Mouse (Mus musculus) cerebellum, adult 2 months (tissue): ENCODE results near the gene Tbl1x. TPM values are rescaled to one million over a fixed set of nuclear protein-coding genes. Genes with fewer than 3 reads are reported as not detected.
"Not testable (repeated sequence)": the region's sequence is repeated elsewhere in the genome, so short reads cannot be mapped to it uniquely, and the experiment has no call there.

Experiments used
- DNase-seq, 2 experiments: peaks; one replicate each; pipeline ENCODE4 v3.0.0; 2021
- H3K27ac ChIP-seq: fragments of 200-500 bp; 2 replicates; pipeline ENCODE4 v1.5.1; 2012; ENCODE audit warnings: low read length, control low read depth, inconsistent platforms; ENCODE audit not compliant: insufficient read depth
- H3K27me3 ChIP-seq: fragments of 200-500 bp; 2 replicates; pipeline ENCODE4 v1.6.1; 2012; ENCODE audit warnings: inconsistent platforms, mild to moderate bottlenecking, low read length, moderate library complexity; ENCODE audit not compliant: control insufficient read depth, insufficient read depth
- H3K4me1 ChIP-seq: fragments of 200-500 bp; 2 replicates; pipeline ENCODE4 v1.6.1; 2011; ENCODE audit warnings: low read length; ENCODE audit not compliant: control insufficient read depth, insufficient read depth
- H3K4me3 ChIP-seq: fragments of 200-500 bp; replicated peaks from 2 replicates; pipeline ENCODE3; 2011; ENCODE audit warnings: mild to moderate bottlenecking, low read depth, low read length, control low read depth; ENCODE audit not compliant: insufficient read depth
- CTCF ChIP-seq: fragments of 200-500 bp; IDR thresholded peaks from 2 replicates; pipeline ENCODE4 v1.5.1; 2011; ENCODE audit warnings: low read depth, mild to moderate bottlenecking, control low read depth, low read length, moderate library complexity, borderline replicate concordance; ENCODE audit not compliant: insufficient read depth
- POLR2A ChIP-seq: fragments of 200-500 bp; IDR thresholded peaks from 2 replicates; pipeline ENCODE4 v1.6.1; 2011; ENCODE audit warnings: low read length, control low read depth, borderline replicate concordance; ENCODE audit not compliant: insufficient read depth
- WGBS: fragments of 180-500 bp; shearing (Covaris S2); methylation state at CpG from one replicate; pipeline ENCODE4 v1.1.7; 2018; 5-methylcytosine and 5-hydroxymethylcytosine counted together
- polyA plus RNA-seq: library from polyadenylated mRNA; depleted of rRNA; stranded (reverse); fragments of >200 nt; gene quantifications from 2 replicates; pipeline ENCODE4 v1.2.3, GENCODE M21; 2012

Tbl1x gene
- polyA plus RNA-seq, 1 experiment: 30.1 TPM

GRCm38 (mm10) chrX:77522842-77523375 lies 12.1 kb downstream of the Tbl1x start:
- H3K4me1 ChIP-seq: no peaks in the 10 kb centered on the region
- H3K27ac ChIP-seq: no peak overlapping the region
- no peak overlapping the region for H3K4me3 ChIP-seq
- no peak for TF ChIP-seq CTCF
- TF ChIP-seq POLR2A: no peak
- no peaks in the 10 kb centered on the region for H3K27me3 ChIP-seq
- no peak for DNase-seq
- WGBS: 64% methylated on average over 3 of the region's 3 CpGs

- WGBS: 82% methylated on average over 1 of the region's 1 CpGs
- Histone ChIP-seq H3K4me1 (no peaks in the 10 kb centered on the region), H3K4me3 (no peak overlapping the region), H3K27ac (no peak overlapping the region), H3K27me3 (no peaks in the 10 kb centered on the region)
- TF ChIP-seq POLR2A (no peak), CTCF (no peak)
- DNase-seq: no peak
Observed at GRCm38 (mm10) chrX:77525179-77525578, 14.4 kb downstream of the Tbl1x start.

GRCm38 (mm10) chrX:77528401-77528800 lies 17.6 kb downstream of the Tbl1x start:
- H3K27ac ChIP-seq: no peak overlapping the region
- DNase-seq: no peak
- peaks cover 3% of the 10 kb centered on the region for H3K4me1 ChIP-seq
- TF ChIP-seq CTCF (no peak), POLR2A (no peak)
- 96% methylated on average over 1 of the region's 1 CpGs for WGBS
- no peak overlapping the region for H3K4me3 ChIP-seq
- H3K27me3 ChIP-seq: no peaks in the 10 kb centered on the region

GRCm38 (mm10) chrX:77530997-77531396 lies 20.2 kb downstream of the Tbl1x start:
- no peak for DNase-seq
- TF ChIP-seq POLR2A: no peak
- no peak for TF ChIP-seq CTCF
- 90% methylated on average over 2 of the region's 5 CpGs for WGBS
- Histone ChIP-seq H3K4me1 (peaks cover 3% of the 10 kb centered on the region), H3K27ac (no peak overlapping the region), H3K4me3 (no peak overlapping the region), H3K27me3 (no peaks in the 10 kb centered on the region)

- Histone ChIP-seq H3K4me3 (no peak overlapping the region), H3K27ac (no peak overlapping the region), H3K27me3 (no peaks in the 10 kb centered on the region), H3K4me1 (peaks cover 3% of the 10 kb centered on the region)
- TF ChIP-seq POLR2A: no peak
- TF ChIP-seq CTCF: no peak
- WGBS: 22% methylated on average over 2 of the region's 2 CpGs
- DNase-seq: peak in 1 of 2 experiments; percentile 36
Observed at GRCm38 (mm10) chrX:77533922-77534321, 23.1 kb downstream of the Tbl1x start.

- 90% methylated on average over 4 of the region's 4 CpGs for WGBS
- H3K27ac ChIP-seq, H3K4me1 ChIP-seq, H3K27me3 ChIP-seq, DNase-seq, H3K4me3 ChIP-seq: not testable (repeated sequence)
Observed at GRCm38 (mm10) chrX:77539770-77540169, 29.0 kb downstream of the Tbl1x start.

GRCm38 (mm10) chrX:77544003-77544402 lies 33.2 kb downstream of the Tbl1x start:
- no peak for TF ChIP-seq POLR2A
- TF ChIP-seq CTCF: no peak
- Histone ChIP-seq H3K27ac (no peak overlapping the region), H3K4me1 (0 out of 2 replicates have a peak, but pooled peaks cover 2% of the 10 kb centered on the region), H3K27me3 (no peaks in the 10 kb centered on the region), H3K4me3 (no peak overlapping the region)
- no peak for DNase-seq

GRCm38 (mm10) chrX:77544550-77544949 lies 33.7 kb downstream of the Tbl1x start:
- Histone ChIP-seq H3K4me1 (0 out of 2 replicates have a peak, but pooled peaks cover 2% of the 10 kb centered on the region), H3K27me3 (no peaks in the 10 kb centered on the region), H3K27ac (no peak overlapping the region), H3K4me3 (no peak overlapping the region)
- 76% methylated on average over 4 of the region's 4 CpGs for WGBS
- DNase-seq: no peak
- TF ChIP-seq POLR2A (no peak), CTCF (no peak)
